Mouse (Mus musculus) fibroblast of lung, adult 2 months (primary cell): ENCODE results near the gene Wasf2.
"Not testable (repeated sequence)": the region's sequence is repeated elsewhere in the genome, so short reads cannot be mapped to it uniquely, and the experiment has no call there.

Experiments used
- DNase-seq: peaks from one replicate; pipeline ENCODE4 v3.0.0-alpha.2; 2011; ENCODE audit warnings: low read depth

Wasf2 gene

DNA sequence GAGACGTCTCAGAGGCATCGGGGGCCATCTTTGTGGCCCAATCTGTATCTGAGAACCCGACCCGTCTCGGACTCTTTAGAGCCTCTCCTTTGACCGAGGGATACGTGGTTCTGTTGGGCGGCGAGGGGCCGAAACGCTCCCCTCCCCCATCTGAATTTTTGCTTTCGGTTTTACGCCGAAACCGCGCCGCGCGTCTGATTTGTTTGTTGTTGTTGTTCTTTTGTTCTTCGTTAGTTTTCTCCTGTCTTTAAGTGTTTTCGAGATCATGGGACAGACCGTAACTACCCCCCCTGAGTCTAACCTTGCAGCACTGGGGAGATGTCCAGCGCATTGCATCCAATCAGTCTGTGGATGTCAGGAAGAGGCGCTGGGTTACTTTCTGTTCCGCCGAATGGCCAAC is 33.6 kb upstream of the Wasf2 start:
- DNase-seq: not testable (repeated sequence)

DNA sequence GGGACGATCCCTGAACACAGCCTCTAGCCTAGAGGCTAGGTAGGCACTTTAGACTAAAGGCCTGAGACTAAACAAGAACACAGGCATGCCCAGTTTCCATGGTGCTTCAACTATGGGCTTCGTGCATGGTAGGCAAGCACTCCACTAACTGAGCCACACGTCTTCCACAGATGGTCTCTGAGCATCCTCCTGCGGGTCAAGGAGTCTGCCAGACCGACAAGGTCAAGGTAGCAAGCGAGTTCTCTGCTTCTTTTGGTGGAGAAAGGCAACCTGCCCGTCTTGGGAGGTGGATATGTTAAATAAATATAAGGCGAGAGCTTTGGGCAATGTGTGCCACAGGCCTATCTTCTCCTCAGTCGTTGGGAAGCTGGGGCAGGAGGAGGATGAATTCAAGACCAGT is 28.6 kb upstream of the Wasf2 start:
- no peak for DNase-seq

DNA sequence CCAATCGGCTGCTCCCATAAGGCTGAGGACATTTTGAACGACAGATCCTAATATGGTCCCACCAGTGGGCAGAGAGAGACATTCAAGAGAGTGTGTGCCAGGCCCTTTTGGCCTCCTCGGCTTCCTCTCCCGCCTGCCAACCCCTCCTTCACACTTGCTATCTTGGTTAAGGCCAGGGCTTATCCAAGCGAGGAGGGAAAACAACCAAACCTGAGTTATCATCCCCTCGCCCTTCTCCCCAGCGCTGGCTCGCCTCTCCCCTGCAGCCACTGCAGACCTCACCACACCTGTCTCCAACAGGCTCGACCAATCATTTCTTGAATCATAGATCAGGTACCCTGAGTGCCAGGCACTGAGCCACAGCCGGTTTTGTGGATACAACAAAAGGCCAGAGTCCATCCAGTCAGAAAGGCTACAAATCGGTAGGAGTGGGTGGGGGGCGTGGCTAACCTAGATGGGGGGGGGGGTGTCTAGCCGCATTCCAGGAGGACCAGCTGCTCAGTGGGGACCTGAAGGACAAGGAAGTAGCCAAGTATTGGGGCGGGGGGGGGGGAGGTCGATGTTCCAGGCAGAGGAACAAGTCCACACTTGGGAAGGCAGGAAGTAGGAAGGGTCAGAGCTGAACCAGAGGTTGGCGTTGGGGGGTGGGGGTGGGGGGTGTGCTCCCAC is 26.6 kb upstream of the Wasf2 start:
- no peak for DNase-seq

DNA sequence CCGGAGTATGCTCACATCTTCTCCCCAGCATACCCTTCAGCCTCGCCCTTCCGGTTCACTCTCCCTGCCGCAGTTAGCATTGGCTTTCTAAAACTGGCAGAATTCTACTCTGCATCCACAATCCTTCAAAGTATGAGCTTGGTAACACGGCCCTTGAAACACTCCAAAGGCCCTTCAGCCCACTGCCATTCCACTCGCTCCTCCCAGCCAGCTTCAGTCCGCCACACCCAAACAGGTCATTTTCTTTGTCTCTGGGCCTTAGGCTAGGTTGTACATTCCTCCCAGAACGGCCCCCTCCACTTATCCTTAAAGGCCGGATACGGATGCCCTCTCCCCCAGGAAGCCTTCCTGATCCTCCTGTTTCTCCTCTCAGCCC is 26.1 kb upstream of the Wasf2 start:
- no peak for DNase-seq

DNA sequence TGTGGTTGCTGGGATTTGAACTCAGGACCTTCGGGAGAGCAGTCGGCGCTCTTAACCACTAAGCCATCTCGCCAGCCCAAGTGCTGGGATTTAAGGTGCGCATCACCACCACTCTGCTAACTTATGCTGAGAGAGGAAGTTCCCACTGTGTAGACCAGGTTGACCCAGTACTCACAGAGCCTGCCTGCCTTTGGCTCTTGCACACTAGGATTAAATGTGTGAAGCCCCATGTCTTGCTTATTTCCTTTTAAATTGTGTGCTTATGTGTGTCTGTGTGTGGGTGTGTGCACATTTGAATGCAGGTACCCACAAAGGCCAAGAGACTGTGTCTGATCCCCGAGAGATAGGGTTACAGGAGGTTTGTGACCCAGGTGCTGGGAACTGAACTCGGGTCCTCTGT is 23.6 kb upstream of the Wasf2 start:
- no peak for DNase-seq

DNA sequence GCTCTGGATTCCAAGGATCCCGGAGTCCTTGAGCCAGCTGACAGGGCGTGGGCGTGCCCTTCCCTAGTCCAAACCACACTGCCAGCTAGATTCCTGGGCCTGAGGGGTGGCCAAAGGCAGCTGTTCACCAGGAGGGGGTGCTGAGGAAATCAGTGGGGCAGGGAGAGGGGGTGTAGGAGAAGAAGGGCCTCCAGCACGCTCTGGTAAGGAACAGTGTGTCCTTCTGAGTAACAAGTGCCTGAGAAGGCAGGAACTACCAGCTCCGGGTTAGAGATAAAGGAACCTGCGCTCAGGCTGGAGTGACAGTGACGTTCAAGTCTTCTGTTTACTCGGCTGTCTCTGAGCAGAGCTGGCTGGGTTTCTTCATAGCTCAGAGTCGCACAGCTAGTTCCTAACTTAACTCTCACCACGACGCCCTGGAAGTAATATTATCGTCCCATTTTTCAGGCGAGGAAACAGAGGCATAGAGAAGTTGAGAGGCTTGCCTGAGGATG is 22.5 kb upstream of the Wasf2 start:
- DNase-seq: peak; percentile 89

DNA sequence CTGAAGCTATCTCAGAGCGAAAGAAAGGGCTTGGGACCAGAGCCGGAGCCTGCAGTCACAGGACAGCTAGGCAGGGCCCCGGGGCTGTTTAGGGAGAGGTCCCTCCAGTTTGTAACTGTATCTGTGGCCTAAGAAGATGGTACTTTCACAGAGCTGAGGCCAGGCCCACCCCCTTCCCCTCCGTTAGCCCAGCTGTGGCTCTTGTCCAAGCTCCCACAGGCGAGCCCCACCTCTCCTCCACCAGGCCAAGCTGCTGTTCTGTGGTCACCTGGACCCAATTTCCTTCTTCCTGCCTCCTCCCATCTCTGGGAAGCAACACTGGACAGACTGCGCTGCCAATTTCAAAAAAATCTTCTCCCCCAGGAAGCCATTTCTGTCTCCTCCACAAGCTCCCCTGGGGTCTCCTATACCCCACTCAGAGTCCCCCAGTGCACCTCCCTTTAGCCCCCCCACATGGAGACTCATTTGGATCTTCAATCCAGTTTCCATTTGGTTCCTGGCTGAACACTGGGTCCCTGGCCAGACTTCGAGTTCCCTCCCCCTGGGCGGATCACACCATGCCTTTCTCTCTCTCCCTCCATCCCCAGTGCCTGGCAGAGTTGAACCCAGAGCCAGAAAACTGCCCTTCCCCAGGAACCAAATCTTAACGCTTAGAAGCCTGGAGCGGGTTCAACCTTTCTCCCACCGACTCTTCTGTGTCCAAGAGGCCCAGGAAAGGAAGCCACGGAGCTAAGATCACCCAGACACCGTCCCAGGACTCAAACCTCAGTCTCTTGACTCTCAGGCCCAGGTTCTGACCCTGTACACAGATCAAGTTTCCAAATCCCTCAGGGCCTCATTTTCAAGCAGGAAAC is 21.6 kb upstream of the Wasf2 start:
- peak; percentile 89 for DNase-seq

DNA sequence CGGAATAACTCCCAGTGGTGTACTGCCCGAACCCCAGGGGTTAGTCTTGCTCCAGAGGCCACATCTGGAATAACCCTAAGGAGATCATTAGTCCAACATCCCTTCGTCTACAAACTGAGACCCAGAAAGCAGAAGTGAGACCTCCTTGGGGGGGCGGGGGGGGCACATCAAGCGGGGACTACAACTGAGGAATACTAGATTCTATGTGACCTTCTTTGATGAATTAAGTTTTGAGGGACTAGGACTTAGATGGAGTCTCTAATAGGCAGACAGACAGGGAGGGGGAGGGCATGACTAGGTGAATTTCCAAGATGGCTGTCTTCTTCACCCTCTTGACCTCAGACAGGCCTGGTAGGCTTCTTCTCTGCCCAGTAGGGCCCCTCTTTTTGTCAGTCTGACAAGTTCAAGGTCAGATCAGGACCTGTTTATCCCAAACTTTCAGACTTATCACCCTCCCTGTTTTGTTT is 20.9 kb upstream of the Wasf2 start:
- DNase-seq: no peak

DNA sequence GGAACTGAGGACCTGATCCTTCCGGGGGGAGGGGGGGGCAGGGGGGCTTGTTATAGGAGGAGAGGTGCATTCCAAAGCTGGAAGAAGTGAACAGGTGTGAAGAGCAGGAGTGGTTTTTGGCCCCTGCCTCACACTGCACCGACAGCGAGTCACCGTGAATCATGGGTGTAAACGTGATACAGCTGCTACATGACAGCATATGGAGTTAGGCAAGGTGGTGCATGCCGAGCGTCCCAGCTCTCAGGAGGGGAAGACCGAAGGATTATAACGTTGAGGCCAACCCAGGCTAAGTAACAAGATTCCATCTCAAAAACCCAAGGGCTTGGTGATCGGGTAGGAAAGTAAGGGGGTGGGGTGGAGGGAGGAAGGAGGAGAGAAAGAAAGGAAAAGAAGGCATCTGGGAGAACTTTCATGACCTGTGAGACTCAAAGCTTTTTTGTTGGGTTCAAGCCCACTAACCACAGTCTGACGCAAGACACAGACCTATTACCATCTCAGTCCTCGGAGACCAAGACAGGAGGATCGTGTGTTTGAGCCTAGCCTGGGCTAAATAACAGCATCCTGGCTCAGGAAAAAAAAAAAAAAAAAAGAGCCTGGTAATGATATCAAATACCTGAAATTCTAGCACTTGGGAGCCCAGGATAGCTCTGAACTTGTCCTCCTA is 18.0 kb upstream of the Wasf2 start:
- no peak for DNase-seq

DNA sequence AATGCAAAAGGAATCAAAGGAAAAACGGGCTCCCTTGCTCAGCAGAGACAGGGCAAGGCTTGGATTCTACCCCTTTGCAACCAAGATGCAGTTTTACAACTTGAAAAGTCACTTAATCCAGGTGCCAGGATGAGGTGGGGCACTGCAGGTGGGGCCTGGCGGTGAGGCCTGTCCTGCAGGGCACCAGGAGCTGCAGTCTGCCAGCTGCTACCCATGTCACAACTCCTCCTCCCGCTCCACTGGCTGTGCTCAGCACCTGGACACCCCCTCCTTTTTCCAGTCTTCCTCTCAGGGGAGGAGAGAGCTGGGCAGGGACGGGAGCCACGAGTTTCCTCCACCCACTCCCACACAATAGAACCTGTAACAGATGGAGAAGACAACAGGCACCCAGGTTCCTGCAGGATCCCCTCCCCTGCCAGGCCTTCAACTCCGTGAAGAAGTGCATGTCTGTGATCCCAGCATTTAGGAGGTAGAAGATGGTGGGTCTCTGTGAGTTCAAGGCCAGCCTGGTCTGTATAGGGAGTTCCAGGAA is 16.9 kb upstream of the Wasf2 start:
- no peak for DNase-seq

DNA sequence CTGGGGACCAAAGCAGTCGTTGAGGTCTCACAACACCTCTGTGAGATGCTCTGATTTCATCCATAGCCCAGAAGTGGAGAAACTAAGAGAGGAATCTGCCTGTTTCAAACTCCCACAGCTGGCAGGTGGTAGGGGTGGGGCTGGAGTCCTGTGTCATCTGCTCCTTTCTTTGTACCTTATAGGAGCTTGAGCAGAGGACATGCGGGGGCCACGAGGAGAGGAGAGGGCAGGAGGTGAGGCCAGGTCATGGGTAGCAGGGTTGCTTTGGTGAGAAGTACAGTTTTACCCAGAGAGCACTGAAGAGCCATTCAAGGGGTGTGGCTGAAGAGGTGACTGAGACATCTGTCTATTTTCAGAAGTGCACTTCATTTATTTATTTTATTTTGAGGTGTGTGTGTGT is 15.5 kb upstream of the Wasf2 start:
- DNase-seq: no peak

DNA sequence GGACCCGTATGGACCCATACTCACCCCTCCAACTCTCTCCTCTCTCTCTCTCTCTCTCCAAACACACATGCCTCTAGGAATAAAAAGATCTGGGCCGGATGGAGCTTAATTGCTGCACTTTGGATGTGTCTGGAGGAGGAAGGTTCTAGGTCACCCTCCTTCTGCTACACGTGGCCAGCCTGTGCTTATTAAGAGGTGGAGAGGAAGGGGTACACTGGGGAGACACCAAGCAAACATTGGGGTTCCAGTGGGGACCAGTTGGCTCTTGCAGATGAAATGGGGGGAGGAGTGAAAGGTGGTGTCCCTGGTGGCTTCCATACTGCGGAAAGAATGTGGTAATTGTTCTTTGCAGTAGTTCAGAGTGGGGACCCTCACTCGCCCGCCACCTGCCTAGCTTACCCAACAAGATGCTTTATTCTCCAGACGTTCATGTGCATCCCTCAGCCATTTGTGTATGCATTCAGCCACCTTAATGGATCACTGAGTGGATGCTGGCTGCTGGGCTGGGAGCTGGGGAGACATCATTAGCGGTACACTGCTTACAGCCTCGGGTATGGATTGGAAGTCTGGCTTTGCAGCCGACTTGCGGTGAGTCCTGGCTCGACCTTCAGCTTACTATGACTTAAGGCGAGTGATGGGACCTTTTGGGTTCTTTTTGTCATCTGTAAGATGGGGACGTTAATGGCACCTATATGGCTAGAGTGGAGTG is 14.4 kb upstream of the Wasf2 start:
- DNase-seq: no peak

DNA sequence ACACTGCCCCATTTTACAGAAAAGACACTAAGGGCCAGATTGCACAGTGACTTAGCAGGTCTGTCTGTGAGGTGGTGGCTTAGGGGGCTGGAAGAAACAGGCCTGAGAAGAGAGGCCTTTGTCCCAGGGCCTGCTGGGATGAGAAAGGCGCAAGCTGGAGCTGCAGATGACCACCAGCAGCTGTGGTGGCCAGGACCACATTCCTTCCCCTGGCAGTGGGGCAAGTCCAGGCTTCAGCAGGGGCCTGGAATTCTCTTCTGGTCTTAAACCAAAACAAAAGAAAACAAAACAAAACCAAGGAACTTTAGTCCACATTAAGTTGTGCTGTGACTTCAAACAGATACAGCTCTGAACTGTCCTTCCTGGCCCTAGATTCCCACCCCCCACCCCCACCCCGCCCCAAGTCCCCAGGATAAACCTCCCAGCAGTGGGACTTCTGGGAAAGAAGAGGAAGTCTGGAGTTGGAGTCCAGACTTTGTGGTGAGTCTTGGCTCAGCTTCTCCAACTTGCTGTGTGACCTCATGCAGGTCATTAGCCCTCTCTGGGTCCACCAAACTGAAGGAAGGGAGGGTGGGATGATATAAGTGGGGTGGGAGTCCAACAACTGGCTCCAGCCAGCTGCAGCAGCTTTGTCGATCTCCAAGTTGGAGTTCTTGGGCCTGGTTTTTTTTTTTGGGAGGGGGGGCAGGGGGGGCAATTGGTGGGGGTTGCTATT is 13.4 kb upstream of the Wasf2 start:
- peak; percentile 87 for DNase-seq

DNA sequence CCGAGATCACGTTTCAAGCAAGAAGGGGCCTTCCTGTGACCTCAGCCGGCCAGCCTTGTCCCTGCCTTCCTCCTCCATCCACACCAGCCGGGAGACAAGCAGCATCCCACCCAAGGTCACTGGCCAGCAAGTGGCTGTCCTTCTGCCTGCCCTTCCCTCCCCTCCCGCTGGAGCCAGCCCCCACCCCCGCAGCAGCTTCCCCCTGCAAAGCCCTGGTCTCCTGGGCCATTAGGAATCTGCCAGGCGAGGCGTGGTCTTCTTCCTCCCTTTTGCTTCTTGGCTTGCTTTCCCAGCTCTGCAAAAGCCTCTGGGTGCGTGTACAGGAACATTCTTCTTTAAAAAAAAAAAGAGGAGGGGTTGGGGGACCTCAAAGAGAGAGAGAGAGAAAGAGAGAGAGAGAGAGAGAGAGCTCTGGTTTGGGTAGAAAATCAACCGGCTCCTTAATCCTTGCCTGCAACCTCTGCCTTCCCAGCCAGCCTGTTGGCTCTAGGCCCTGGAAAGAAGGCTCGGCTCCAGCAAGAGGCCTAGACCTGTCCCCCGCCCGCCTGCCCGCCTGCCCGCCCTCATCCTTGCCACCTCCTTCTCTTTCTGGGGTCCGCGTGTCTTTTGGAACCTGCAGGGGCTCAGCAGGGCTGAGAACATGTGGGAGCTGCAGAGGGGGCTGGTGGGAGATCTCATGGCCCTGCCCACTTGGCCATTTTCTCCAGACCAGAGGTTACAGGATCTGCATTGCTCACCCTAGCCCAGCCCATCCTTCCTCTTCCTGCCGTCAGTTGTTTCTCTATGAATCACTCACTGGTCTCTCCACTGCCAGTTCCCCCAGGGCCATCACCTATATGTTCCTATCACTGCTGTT is 12.5 kb upstream of the Wasf2 start:
- DNase-seq: peak; percentile 81

DNA sequence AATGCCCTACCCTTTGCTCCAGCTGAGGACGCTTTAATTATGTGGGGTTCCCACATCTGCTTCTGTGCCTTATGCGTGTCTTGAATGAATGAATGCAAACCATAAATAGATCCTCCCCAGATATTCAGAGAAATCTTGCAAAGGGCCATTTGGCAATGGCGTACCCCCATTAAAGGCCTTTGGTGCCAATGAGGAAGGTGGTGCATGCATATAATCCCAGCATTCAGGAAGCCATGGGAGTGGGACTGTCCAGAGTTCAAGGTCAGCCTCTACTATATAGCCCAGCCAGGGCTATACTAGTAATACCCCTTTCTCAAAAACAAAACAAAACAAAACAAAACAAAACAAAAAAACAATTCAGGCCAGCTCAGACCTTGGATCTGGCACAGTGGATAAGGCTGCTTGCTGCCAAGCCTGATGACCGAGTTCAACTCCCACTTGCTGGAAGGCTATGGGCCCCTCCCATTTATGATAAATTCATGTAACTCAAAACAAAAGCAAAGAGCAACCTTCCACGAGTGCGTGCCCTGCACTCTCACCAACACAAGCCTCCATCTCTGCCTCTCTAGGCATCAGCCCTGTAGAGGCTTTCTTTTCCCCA is 11.4 kb upstream of the Wasf2 start:
- DNase-seq: no peak

DNA sequence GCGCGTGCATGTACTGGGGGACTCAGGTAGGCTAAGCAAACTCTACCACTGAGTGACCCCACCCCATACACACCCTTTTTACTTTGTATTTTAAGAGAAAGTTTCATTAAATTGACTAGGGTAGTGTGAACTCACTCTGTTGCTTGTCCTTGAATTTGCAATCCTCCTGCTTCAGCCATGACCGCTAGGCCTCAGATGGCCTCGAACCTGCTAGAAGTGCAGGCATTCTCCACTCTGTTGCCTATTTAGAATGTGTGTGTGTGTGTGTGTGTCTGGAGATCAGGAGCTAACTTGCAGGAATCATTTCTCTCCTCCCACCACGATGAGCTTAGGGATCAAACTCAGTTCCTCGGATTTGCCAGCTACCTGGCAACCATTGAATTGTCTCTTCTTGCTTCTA is 10.7 kb upstream of the Wasf2 start:
- no peak for DNase-seq

DNA sequence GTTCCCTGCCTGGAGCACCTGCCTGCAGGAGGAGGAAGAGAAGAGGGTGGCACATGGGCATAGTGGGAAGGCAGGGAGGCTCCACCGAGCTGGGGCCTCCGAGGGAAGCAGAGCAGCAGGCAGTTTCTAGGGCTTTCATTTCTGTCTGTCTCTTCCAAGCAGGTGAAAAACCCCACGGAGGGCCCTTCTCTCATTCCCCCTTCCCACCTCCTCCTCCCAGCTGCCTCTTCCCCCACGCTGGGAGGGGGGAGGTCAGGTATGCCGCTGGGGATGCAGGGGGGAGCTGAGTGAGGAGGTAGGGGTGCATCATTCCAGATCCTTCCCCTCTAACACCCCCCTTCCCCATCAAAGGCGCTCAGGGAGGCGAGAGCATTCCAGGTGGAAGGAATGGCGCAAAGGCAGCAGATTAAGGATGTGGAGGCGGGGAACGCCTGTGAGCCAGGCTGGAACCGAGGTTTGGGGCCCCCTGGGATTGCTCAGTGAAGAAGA is 9.4 kb upstream of the Wasf2 start:
- DNase-seq: no peak

DNA sequence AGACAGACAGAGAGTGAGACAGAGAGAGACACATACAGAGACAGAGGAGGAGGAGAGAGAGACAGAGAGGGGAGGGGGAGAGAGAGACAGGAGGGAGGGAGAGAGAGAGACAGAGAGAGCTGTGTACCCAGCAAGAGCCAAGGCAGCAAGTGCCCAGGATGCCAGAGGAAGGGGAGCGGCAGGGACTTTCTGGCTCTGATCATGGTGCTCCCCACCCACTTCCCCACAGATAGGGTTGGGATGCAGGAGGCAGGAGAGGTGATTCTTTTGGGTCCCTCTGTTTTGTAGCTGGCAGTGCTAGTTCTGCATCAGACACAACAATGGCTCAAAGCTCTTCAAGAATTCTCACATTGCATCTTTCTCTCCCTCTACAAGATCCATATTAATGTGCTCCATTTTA is 8.9 kb upstream of the Wasf2 start:
- no peak for DNase-seq

DNA sequence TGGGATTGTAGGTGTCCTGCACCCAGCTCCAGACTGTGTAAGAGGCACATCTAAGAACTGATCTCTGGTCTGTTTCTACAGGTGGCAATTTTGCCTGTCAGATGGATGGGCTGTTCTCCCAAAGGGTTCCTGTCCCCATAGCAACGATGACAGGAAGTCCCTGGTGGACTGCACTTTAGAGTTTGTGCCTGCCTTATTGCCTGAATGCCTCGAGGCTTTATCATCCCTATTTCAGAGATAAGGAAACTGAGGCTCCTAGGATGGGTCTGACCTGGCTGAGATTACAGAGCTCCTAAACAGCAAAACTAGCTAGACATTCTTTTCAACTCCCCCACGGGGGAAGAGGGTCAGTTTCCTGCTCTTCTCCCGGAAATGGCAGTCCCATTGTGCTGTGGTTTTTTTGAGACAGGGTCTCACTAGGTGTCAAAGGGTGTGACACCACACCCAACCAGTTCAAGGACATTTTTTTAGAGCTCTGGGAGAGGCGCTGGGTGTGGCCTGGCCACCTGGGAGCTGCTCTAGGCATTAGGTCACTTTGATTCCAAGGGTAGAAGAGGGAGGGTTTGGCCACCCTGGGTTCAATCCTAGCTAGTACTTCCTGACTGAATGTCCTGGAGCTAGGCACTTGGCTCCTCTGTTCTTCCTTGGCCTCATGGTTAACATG is 8.2 kb upstream of the Wasf2 start:
- DNase-seq: no peak
